Mouse (Mus musculus) bone marrow macrophage, adult 2 months (primary cell): Measurements from ENCODE around the gene Ano5.

ENCODE experiments used
- CTCF ChIP-seq: IDR thresholded peaks from 2 replicates; pipeline ENCODE4 v1.5.1; 2012; ENCODE audit warnings: low read depth, mild to moderate bottlenecking, low read length, moderate library complexity
- POLR2A ChIP-seq: IDR thresholded peaks from 2 replicates; pipeline ENCODE4 v1.6.1; 2012; ENCODE audit warnings: mild to moderate bottlenecking, low read depth, low read length, borderline replicate concordance

GRCm38 (mm10) chr7:51503940-51504339 is 6.9 kb upstream of the Ano5 start:
- TF ChIP-seq CTCF: no peak
- TF ChIP-seq POLR2A: no peak
